ENCODE assay signal across 8 mouse cellular contexts in genomic region chr12:21472487-21472886, GRCm38 (mm10). TPM values are rescaled to one million over a fixed set of nuclear protein-coding genes. Genes with fewer than 3 reads are reported as not detected.
A peak's percentile ranks its signal among the peaks of the same experiment; 100 is the strongest.
DNase-seq lines count a peak whose midpoint lies in the region; ATAC-seq and TF ChIP-seq lines count a peak whose summit lies in the region.
"Had no signal": no experiment of that assay in that cellular context is flagged by ENCODE, and none has a peak within 500 bp of the region (broad histone marks: within the 10 kb centered on the region; RNA-seq: fewer than 3 reads in every experiment).

No protein-coding gene starts in this region.

- H3K4me2 ChIP-seq in neural tube, embryonic 15.5 days = no peak overlapping the region
- H3K4me2 ChIP-seq in heart, embryonic 12.5 days = no peak overlapping the region
- H3K4me2 ChIP-seq: midbrain, embryonic 12.5 days had no signal

- 69% methylated on average over 4 of the region's 4 CpGs for WGBS in neural tube, embryonic 15.5 days
- WGBS in cerebellum, adult 2 months = 2% methylated on average over 4 of the region's 4 CpGs
- WGBS in heart, embryonic 12.5 days = 29% methylated on average over 4 of the region's 4 CpGs

- H3K27me3 ChIP-seq in neural tube, embryonic 15.5 days (replicated peaks) = no peaks in the 10 kb centered on the region
- H3K27me3 ChIP-seq in cerebellum, adult 2 months (ENCODE audit: control insufficient read depth, insufficient read depth, low read length) = no peaks in the 10 kb centered on the region
- no peaks in the 10 kb centered on the region for H3K27me3 ChIP-seq in heart, embryonic 12.5 days (replicated peaks)
- H3K27me3 ChIP-seq: midbrain, embryonic 12.5 days had no signal

- no peak for DNase-seq in neural tube, embryonic 10.5 days (ENCODE audit: extremely low spot score, low spot score)
- peak; percentile 91 to 98 for DNase-seq in cerebellum, adult 2 months
- peak; percentile 86 for DNase-seq in left cerebral cortex, postnatal 4 days
- peak; percentile 9 to 19 for DNase-seq in right cerebral cortex, postnatal 36 days (ENCODE audit: low spot score in 2 of 2)
- DNase-seq in urinary bladder, adult 18-20 months (ENCODE audit: low spot score in 2 of 2) = no peak

- H3K27ac ChIP-seq in neural tube, embryonic 15.5 days (replicated peaks) = no peak overlapping the region
- no peak overlapping the region for H3K27ac ChIP-seq in cerebellum, adult 2 months (ENCODE audit: insufficient read depth, low read length)
- 0 out of 2 replicates have a peak overlapping the region, but pooled peaks have one; percentile 38 for H3K27ac ChIP-seq in heart, embryonic 12.5 days (ENCODE audit: poor library complexity, severe bottlenecking)
- H3K27ac ChIP-seq: midbrain, embryonic 12.5 days had no signal

- intact Hi-C loops in left cerebral cortex, postnatal 4 days (cut with DNase I) = no loop called here

- 0 out of 2 replicates have a peak, but pooled peaks have one; percentile 17 for ATAC-seq in neural tube, embryonic 15.5 days (ENCODE audit: low FRiP score)
- ATAC-seq in heart, embryonic 12.5 days (ENCODE audit: insufficient number of reproducible peaks, low FRiP score) = peak; percentile 61

- no peak for TF ChIP-seq POLR2A in cerebellum, adult 2 months (IDR thresholded peaks at IDR 0.05; ENCODE audit: borderline replicate concordance, insufficient read depth, low read length)

- TF ChIP-seq CTCF in cerebellum, adult 2 months (IDR thresholded peaks at IDR 0.05; ENCODE audit: borderline replicate concordance, insufficient read depth, low read depth, low read length) = peak; percentile 50; the same call in 1 of the 2 replicates

- H3K4me3 ChIP-seq in neural tube, embryonic 15.5 days (replicated peaks) = no peak overlapping the region
- H3K4me3 ChIP-seq in cerebellum, adult 2 months (replicated peaks; ENCODE audit: insufficient read depth, low read depth, low read length) = no peak overlapping the region
- no peak overlapping the region for H3K4me3 ChIP-seq in heart, embryonic 12.5 days
- H3K4me3 ChIP-seq: midbrain, embryonic 12.5 days had no signal

- H3K9ac ChIP-seq in neural tube, embryonic 15.5 days (replicated peaks) = no peak overlapping the region
- H3K9ac ChIP-seq in heart, embryonic 12.5 days = no peak overlapping the region
- H3K9ac ChIP-seq: midbrain, embryonic 12.5 days had no signal

- H3K36me3 ChIP-seq in neural tube, embryonic 15.5 days = no peaks in the 10 kb centered on the region
- H3K36me3 ChIP-seq in heart, embryonic 12.5 days = no peaks in the 10 kb centered on the region
- H3K36me3 ChIP-seq: midbrain, embryonic 12.5 days had no signal

- no peaks in the 10 kb centered on the region for H3K9me3 ChIP-seq in neural tube, embryonic 15.5 days (replicated peaks)
- H3K9me3 ChIP-seq in heart, embryonic 12.5 days (replicated peaks) = no peaks in the 10 kb centered on the region
- H3K9me3 ChIP-seq: midbrain, embryonic 12.5 days had no signal

- H3K4me1 ChIP-seq in neural tube, embryonic 15.5 days = no peaks in the 10 kb centered on the region
- peaks cover 11% of the 10 kb centered on the region; the same call in 1 of the 2 replicates for H3K4me1 ChIP-seq in cerebellum, adult 2 months (ENCODE audit: control insufficient read depth, insufficient read depth, low read length)
- H3K4me1 ChIP-seq in heart, embryonic 12.5 days (replicated peaks) = 0 out of 2 replicates have a peak, but pooled peaks cover 5% of the 10 kb centered on the region
- H3K4me1 ChIP-seq: midbrain, embryonic 12.5 days had no signal

RNA-seq across cellular contexts. Expression of gene Ywhaq, which starts 55.0 kb away (rescaled TPM):
- polyA plus RNA-seq in neural tube, embryonic 15.5 days (2015; fragmentation: Nextera tagmentation; extraction: Ambion mirVana) = 975 and 1,056 TPM in 2 replicates
- 426 and 436 TPM in 2 replicates for polyA plus RNA-seq in cerebellum, adult 2 months (2012; rRNA removed)
- polyA plus RNA-seq in heart, embryonic 12.5 days (2016; fragmentation: Nextera tagmentation; extraction: Ambion mirVana) = 558 and 566 TPM in 2 replicates
- 100 to 1,000 TPM; 657 to 673 TPM for total RNA-seq in left cerebral cortex, postnatal 4 days (2021)

Comparison
In these comparisons a context has a peak if more than half of its experiments do, and no peak if none do; other contexts are left out.
1. DNase-seq: peak in cerebellum, adult 2 months (2 of 2), left cerebral cortex, postnatal 4 days (single experiment) and right cerebral cortex, postnatal 36 days (2 of 2); none in neural tube, embryonic 10.5 days (single experiment) and urinary bladder, adult 18-20 months (0 of 2).